Mouse (Mus musculus): ENCODE results near the gene Gm45808. TPM values are rescaled to one million over a fixed set of nuclear protein-coding genes. Genes with fewer than 3 reads are reported as not detected.
A peak's percentile ranks its signal among the peaks of the same experiment; 100 is the strongest.

Gm45808 gene
- polyA plus RNA-seq, 1 experiment from 2014 or later: not detected

GRCm38 (mm10) chr7:45446589-45446988 lies 40.0 kb downstream of the Gm45808 start:
- Histone ChIP-seq H3K4me1 (replicated peaks; ENCODE audit: control insufficient read depth, insufficient read depth) (no peaks in the 10 kb centered on the region), H3K27ac (replicated peaks) (no peak overlapping the region), H3K27me3 (ENCODE audit: control insufficient read depth, insufficient read depth, low read length) (no peaks in the 10 kb centered on the region), H3K4me3 (ENCODE audit: low read depth, low read length) (no peak overlapping the region), H3K36me3 (ENCODE audit: control insufficient read depth, insufficient read depth, low read length) (peaks cover 12% of the 10 kb centered on the region), H3K4me2 (replicated peaks; ENCODE audit: low read depth) (no peak overlapping the region), H3K9me3 (ENCODE audit: control insufficient read depth, low read length) (no peaks in the 10 kb centered on the region), H3K9ac (ENCODE audit: low read length) (no peak overlapping the region)
- DNase-seq (ENCODE audit: low spot score): no peak
- ATAC-seq (ENCODE audit: low FRiP score, low TSS enrichment): no peak
- TF ChIP-seq CTCF (IDR thresholded peaks at IDR 0.05; ENCODE audit: low read depth): no peak
- no peak for TF ChIP-seq EP300 (optimal IDR thresholded peaks at IDR 0.05)

DNA sequence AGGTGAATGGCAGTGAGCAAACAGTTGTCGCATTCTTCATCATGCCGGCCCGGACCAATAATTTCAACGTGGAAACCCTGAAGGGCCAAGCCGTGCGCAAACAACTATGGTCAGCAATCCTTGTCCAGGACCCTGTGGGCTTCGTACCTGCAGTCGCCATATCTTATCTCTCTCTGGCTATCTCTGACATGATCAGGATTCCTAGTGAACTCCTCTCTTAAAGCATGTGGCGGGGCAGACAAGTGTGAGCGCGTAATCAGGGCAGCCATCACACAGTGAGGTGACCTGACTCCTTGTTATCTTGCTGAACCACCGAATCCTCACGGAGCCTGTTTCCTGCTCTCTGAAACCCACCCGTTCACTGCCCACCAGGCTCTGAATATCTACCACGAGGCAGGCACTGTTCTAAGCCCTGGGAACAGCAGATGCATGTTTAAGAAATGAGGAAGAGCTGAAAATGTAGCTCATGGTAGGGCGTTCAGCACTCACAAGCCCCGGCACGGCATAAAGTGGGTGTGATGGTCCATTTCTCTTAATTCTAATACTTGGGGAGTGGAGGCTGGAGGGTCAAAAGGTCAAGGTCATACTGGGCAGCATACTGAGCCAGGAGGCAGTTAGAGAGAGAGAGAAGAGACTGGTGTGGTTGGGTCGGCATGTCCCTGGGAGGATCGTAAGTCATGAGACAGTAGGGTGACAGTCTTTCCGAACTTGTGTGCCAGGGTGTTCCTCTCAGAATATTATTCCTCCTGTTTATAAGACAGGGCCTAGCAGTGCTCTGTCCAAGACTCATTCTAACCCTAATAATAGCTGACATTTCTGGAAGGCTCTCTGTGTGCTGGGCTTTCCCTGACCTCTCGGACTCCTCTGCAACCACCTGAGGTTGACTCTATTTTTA lies 42.8 kb downstream of the Gm45808 start:
- Histone ChIP-seq H3K4me2 (replicated peaks; ENCODE audit: low read depth) (no peak overlapping the region), H3K4me3 (ENCODE audit: low read depth, low read length) (no peak overlapping the region), H3K27ac (replicated peaks) (no peak overlapping the region), H3K9me3 (ENCODE audit: control insufficient read depth, low read length) (no peaks in the 10 kb centered on the region), H3K27me3 (ENCODE audit: control insufficient read depth, insufficient read depth, low read length) (no peaks in the 10 kb centered on the region), H3K4me1 (replicated peaks; ENCODE audit: control insufficient read depth, insufficient read depth) (no peaks in the 10 kb centered on the region), H3K9ac (ENCODE audit: low read length) (no peak overlapping the region), H3K36me3 (ENCODE audit: control insufficient read depth, insufficient read depth, low read length) (peaks cover 12% of the 10 kb centered on the region)
- 79% methylated on average over 22 of the region's 22 CpGs for WGBS
- DNase-seq (ENCODE audit: low spot score): no peak
- TF ChIP-seq CTCF (IDR thresholded peaks at IDR 0.05; ENCODE audit: low read depth) (no peak), EP300 (optimal IDR thresholded peaks at IDR 0.05) (no peak)
- ATAC-seq (ENCODE audit: low FRiP score, low TSS enrichment): no peak

DNA sequence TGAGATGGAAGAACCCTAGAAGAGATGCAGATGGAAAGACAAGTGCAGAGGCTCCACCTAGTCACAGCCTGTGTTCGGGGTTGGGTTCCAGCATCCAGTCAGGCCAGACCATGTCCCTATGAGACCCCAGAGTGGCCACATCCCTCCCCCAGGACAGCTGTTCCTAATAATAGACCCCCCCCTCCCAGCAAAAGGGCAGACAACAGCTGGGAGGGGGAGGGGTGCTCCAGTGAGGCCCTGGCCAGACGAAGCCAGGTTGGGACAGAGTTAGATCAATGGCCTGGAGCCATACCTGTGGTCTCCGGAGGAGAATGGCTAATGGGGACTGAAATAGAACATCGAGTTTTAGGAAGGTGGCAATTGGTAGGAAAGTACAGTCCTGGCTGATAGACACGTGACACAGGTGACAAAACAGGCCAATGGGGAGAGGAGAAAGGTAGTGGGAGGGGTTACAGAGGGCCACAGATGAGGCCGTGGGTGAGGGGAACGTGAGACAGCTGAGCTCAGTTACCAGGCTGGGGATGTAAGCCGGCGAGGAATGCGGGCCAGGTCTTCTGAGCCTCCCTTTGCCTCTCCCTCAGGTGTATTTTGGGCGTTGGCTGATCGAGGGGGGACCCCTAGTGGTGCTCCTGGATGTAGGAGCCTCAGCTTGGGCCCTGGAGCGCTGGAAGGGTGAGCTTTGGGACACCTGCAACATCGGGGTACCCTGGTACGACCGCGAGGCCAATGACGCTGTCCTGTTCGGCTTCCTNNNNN lies 48.9 kb downstream of the Gm45808 start, which contains the start of gene Ruvbl2:
Gene Ruvbl2 (minus strand): TSS at position 576 of the 756 bp plus-strand sequence.
- H3K4me1 ChIP-seq (replicated peaks; ENCODE audit: control insufficient read depth, insufficient read depth): peaks cover 9% of the 10 kb centered on the region
- 23% methylated on average over 19 of the region's 19 CpGs for WGBS
- ATAC-seq (ENCODE audit: low FRiP score, low TSS enrichment): no peak
- peak within 1 kb of the TSS; percentile 29 for H3K4me2 ChIP-seq (replicated peaks; ENCODE audit: low read depth)
- TF ChIP-seq CTCF (IDR thresholded peaks at IDR 0.05; ENCODE audit: low read depth) (peak; percentile 66), EP300 (optimal IDR thresholded peaks at IDR 0.05) (no peak)
- no peaks in the 10 kb centered on the region for H3K27me3 ChIP-seq (ENCODE audit: control insufficient read depth, insufficient read depth, low read length)
- DNase-seq (ENCODE audit: low spot score): peak; percentile 70
- H3K4me3 ChIP-seq (ENCODE audit: low read depth, low read length): 0 out of 2 replicates have a peak within 1 kb of the TSS, but pooled peaks have one; percentile 6
- no peaks in the 10 kb centered on the region for H3K9me3 ChIP-seq (ENCODE audit: control insufficient read depth, low read length)
- H3K27ac ChIP-seq (replicated peaks): no peak within 1 kb of the TSS
- 0 out of 2 replicates have a peak within 1 kb of the TSS, but pooled peaks have one; percentile 38 for H3K9ac ChIP-seq (ENCODE audit: low read length)
- H3K36me3 ChIP-seq (ENCODE audit: control insufficient read depth, insufficient read depth, low read length): 0 out of 2 replicates have a peak, but pooled peaks cover 3% of the 10 kb centered on the region

DNA sequence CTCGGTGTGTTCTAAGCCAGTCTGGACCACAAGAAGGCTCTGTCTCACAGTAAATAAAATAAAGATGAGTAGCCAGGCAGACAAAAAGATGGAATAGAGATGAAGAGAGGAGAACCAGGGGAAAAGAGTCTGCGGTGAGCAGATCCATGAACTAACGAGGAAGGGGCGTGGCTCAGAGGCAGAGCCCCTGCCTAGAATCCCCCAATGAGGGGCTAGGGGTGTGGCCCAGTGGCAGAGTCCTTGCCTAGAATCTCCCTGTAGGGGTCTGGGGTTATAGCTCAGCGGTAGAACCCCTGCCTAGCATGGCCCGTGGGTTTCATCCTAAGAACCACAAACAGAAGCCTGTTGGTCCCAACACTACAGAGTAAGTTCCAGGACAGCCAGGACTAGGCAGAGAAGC lies 49.6 kb downstream of the Gm45808 start:
- ATAC-seq (ENCODE audit: low FRiP score, low TSS enrichment) (no peak), DNase-seq (ENCODE audit: low spot score) (no peak)
- Histone ChIP-seq H3K9me3 (ENCODE audit: control insufficient read depth, low read length) (no peaks in the 10 kb centered on the region), H3K4me2 (replicated peaks; ENCODE audit: low read depth) (no peak overlapping the region), H3K36me3 (ENCODE audit: control insufficient read depth, insufficient read depth, low read length) (0 out of 2 replicates have a peak, but pooled peaks cover 2% of the 10 kb centered on the region), H3K4me3 (ENCODE audit: low read depth, low read length) (no peak overlapping the region), H3K27ac (replicated peaks) (no peak overlapping the region), H3K9ac (ENCODE audit: low read length) (no peak overlapping the region), H3K27me3 (ENCODE audit: control insufficient read depth, insufficient read depth, low read length) (no peaks in the 10 kb centered on the region), H3K4me1 (replicated peaks; ENCODE audit: control insufficient read depth, insufficient read depth) (peaks cover 9% of the 10 kb centered on the region)
- TF ChIP-seq CTCF (IDR thresholded peaks at IDR 0.05; ENCODE audit: low read depth) (no peak), EP300 (optimal IDR thresholded peaks at IDR 0.05) (no peak)
- 57% methylated on average over 6 of the region's 6 CpGs for WGBS

GRCm38 (mm10) chr7:45436444-45436843 lies 50.2 kb downstream of the Gm45808 start:
- no peak for ATAC-seq (ENCODE audit: low FRiP score, low TSS enrichment)
- no peaks in the 10 kb centered on the region for H3K27me3 ChIP-seq (ENCODE audit: control insufficient read depth, insufficient read depth, low read length)
- H3K4me3 ChIP-seq (ENCODE audit: low read depth, low read length): no peak overlapping the region
- no peak for TF ChIP-seq EP300 (optimal IDR thresholded peaks at IDR 0.05)
- TF ChIP-seq CTCF (IDR thresholded peaks at IDR 0.05; ENCODE audit: low read depth): no peak
- H3K27ac ChIP-seq (replicated peaks): no peak overlapping the region
- no peak overlapping the region for H3K9ac ChIP-seq (ENCODE audit: low read length)
- H3K9me3 ChIP-seq (ENCODE audit: control insufficient read depth, low read length): no peaks in the 10 kb centered on the region
- WGBS: 94% methylated on average over 5 of the region's 5 CpGs
- peaks cover 9% of the 10 kb centered on the region for H3K4me1 ChIP-seq (replicated peaks; ENCODE audit: control insufficient read depth, insufficient read depth)
- H3K36me3 ChIP-seq (ENCODE audit: control insufficient read depth, insufficient read depth, low read length): 0 out of 2 replicates have a peak, but pooled peaks cover 2% of the 10 kb centered on the region
- H3K4me2 ChIP-seq (replicated peaks; ENCODE audit: low read depth): no peak overlapping the region
- DNase-seq (ENCODE audit: low spot score): no peak

Data from stomach, postnatal 0 days (tissue).